Mouse (Mus musculus): Measurements from ENCODE around the gene Ubald2. TPM values are rescaled to one million over a fixed set of nuclear protein-coding genes. Genes with fewer than 3 reads are reported as not detected.

Gene Ubald2
- polyA plus RNA-seq, 1 experiment from 2014 or later = 77.5 TPM

- H3K9ac ChIP-seq (replicated peaks; ENCODE audit: low read length) = no peak overlapping the region
- 86% methylated on average over 9 of the region's 9 CpGs for WGBS
- ATAC-seq (ENCODE audit: low FRiP score, low TSS enrichment) = no peak
These were observed 3.9 kb upstream of the Ubald2 start for GRCm38 (mm10) chr11:116429862-116430613.

DNA sequence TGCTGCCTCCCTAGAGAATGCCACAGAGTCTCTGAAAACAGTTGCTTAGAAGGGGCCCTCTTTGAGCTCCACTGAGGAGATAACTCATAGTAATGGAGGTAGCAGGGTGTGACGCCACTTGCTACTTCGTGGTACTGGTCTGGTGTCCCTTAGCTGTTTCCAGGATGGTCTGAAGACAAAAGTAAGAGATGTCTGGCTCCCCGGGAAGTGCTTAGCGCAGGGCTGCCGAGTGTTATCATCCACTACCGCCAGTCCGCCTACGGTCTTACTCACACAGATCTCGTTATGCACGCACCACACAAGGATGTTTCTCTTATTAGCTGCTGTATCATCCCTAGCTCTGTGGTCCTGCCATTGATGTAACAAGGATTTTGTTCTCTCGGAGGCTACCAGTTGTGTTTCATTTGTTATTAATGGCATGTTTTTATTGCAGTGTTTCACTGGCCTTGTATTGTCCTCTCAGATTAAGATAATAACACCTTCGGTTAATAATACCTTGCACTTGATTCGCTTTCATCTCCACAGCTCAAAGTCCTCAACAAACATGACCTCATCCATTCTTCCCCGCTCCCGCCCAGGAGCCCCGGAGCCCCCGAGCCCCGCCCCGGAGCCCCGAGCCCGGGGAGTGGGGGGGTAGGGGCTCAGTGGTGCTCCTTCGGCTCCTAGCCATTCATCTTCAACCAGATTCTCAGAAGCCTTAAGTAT, 3.0 kb upstream of the Ubald2 start:
- no peaks in the 10 kb centered on the region for H3K27me3 ChIP-seq (ENCODE audit: control insufficient read depth, insufficient read depth, low read length)
- DNase-seq = no peak
- no peak overlapping the region for H3K9ac ChIP-seq (replicated peaks; ENCODE audit: low read length)
- H3K36me3 ChIP-seq (ENCODE audit: control insufficient read depth, insufficient read depth, low read length) = peaks cover 2% of the 10 kb centered on the region
- peaks cover 8% of the 10 kb centered on the region for H3K4me1 ChIP-seq (ENCODE audit: control insufficient read depth, insufficient read depth, low read length)
- no peak overlapping the region for H3K27ac ChIP-seq (replicated peaks; ENCODE audit: low read depth, low read length)
- no peak overlapping the region for H3K4me3 ChIP-seq (replicated peaks; ENCODE audit: low read depth, low read length)
- H3K4me2 ChIP-seq (ENCODE audit: low read length) = peak overlapping the region; percentile 5; the same call in 1 of the 2 replicates
- 35% methylated on average over 22 of the region's 22 CpGs for WGBS
- H3K9me3 ChIP-seq (ENCODE audit: control insufficient read depth, low read length) = no peaks in the 10 kb centered on the region
- no peak for ATAC-seq (ENCODE audit: low FRiP score, low TSS enrichment)

More at GRCm38 (mm10) chr11:116429862-116430613, 3.9 kb upstream of the Ubald2 start:
- 0 out of 2 replicates have a peak, but pooled peaks cover under 1% of the 10 kb centered on the region for H3K4me1 ChIP-seq (ENCODE audit: control insufficient read depth, insufficient read depth, low read length)
- no peaks in the 10 kb centered on the region for H3K36me3 ChIP-seq (ENCODE audit: control insufficient read depth, insufficient read depth, low read length)
- H3K4me3 ChIP-seq (replicated peaks; ENCODE audit: low read depth, low read length) = no peak overlapping the region
- no peak overlapping the region for H3K4me2 ChIP-seq (ENCODE audit: low read length)
- H3K9me3 ChIP-seq (ENCODE audit: control insufficient read depth, low read length) = no peaks in the 10 kb centered on the region
- no peaks in the 10 kb centered on the region for H3K27me3 ChIP-seq (ENCODE audit: control insufficient read depth, insufficient read depth, low read length)
- DNase-seq = no peak
- no peak overlapping the region for H3K27ac ChIP-seq (replicated peaks; ENCODE audit: low read depth, low read length)

DNA sequence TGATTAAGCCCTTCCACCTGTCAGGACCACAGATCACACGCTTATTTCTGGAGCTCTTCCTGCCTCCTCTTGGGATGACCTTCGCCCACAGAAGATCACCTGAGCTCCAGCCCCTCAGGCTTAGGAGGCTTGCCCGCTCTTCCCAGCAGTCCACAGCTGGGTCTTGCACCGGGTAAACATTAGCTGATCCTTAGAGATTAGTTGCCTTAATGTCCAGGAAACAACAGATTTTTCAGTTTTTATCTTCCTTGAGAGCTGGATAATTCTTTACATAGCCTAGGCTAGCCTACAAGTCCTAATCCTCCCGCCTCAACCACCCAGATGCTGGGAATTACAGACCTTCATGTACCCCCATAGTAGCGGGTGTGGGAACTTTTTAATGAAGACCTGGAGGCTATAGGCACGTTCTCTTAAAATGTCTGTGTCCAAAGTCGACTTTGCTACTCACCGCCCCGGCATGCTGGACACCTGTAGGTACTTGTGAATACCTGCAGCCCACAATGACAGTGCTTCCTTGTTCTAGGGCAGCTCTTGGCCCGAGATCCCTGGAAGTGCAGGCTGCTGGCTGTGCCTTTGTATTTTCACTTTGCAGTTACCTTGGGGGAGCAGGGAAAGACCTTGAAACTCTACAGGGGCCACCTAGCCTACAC, 2.3 kb upstream of the Ubald2 start:
- H3K4me1 ChIP-seq (ENCODE audit: control insufficient read depth, insufficient read depth, low read length) = peaks cover 15% of the 10 kb centered on the region
- H3K9me3 ChIP-seq (ENCODE audit: control insufficient read depth, low read length) = no peaks in the 10 kb centered on the region
- no peak for DNase-seq
- H3K4me2 ChIP-seq (ENCODE audit: low read length) = peak overlapping the region; percentile 5; the same call in 1 of the 2 replicates
- H3K27ac ChIP-seq (replicated peaks; ENCODE audit: low read depth, low read length) = no peak overlapping the region
- peaks cover 8% of the 10 kb centered on the region for H3K36me3 ChIP-seq (ENCODE audit: control insufficient read depth, insufficient read depth, low read length)
- no peak overlapping the region for H3K9ac ChIP-seq (replicated peaks; ENCODE audit: low read length)
- no peak overlapping the region for H3K4me3 ChIP-seq (replicated peaks; ENCODE audit: low read depth, low read length)
- ATAC-seq (ENCODE audit: low FRiP score, low TSS enrichment) = no peak
- WGBS = 50% methylated on average over 11 of the region's 11 CpGs
- no peaks in the 10 kb centered on the region for H3K27me3 ChIP-seq (ENCODE audit: control insufficient read depth, insufficient read depth, low read length)

DNA sequence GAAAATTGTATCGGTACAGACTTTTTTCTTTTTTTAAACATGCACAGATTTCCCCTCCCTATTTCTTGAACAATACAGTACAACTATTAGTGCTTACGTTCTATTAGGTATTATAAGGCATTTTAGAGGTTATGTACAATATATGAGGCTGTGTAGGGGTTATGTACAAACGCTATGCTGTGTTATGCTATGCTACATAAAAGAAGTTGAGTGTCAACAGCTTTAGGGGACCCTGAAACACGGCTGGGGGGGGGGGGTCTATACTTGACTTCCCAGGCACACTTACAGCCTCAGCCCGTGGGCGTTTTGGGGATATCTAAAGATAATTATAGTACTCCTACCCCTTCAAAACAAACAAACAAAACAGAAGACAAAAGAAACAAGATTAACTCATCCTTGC, 1.8 kb upstream of the Ubald2 start:
- no peak overlapping the region for H3K27ac ChIP-seq (replicated peaks; ENCODE audit: low read depth, low read length)
- DNase-seq (no peak), ATAC-seq (ENCODE audit: low FRiP score, low TSS enrichment) (no peak)
- H3K27me3 ChIP-seq (ENCODE audit: control insufficient read depth, insufficient read depth, low read length) = no peaks in the 10 kb centered on the region
- no peaks in the 10 kb centered on the region for H3K9me3 ChIP-seq (ENCODE audit: control insufficient read depth, low read length)
- H3K36me3 ChIP-seq (ENCODE audit: control insufficient read depth, insufficient read depth, low read length) = peaks cover 11% of the 10 kb centered on the region
- no peak overlapping the region for H3K4me2 ChIP-seq (ENCODE audit: low read length)
- no peak overlapping the region for H3K4me3 ChIP-seq (replicated peaks; ENCODE audit: low read depth, low read length)
- no peak overlapping the region for H3K9ac ChIP-seq (replicated peaks; ENCODE audit: low read length)
- H3K4me1 ChIP-seq (ENCODE audit: control insufficient read depth, insufficient read depth, low read length) = peaks cover 21% of the 10 kb centered on the region
- WGBS = 48% methylated on average over 6 of the region's 6 CpGs

DNA sequence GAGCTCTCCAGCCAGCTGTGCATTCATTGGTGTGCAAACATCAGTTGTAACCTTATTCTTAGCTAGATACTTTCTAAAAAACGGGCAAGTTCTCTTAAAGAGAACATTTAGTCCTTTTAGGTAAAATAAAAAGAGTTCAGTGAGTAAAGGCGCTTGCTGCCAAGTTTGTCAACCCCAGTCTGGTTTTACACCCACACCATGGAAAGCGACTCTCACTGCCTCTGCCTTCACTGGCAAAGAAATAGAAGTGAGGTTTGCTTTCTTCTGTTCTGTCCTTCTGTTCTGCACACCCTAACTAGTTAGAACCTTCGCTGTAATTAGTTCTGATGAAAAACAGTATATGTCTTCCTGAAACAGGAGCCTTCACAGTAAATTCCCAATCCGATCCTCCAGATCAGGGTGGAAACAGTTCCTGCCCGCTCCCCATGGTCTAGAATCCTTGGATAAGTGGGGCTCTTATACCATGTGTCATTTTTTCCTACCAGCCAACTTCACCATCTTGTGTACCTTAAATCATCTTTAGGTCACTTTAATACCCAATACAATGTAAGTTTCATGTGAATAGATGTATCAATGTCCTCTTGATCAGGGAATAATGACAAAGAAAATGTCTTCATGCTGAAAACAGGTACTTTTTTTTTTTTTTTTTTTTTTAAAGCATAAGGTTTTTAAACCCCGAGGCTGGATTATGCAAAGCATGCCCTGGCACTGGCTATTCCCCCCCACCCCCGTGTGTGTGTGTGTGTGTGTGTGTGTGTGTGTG, 1.1 kb upstream of the Ubald2 start:
- ATAC-seq (ENCODE audit: low FRiP score, low TSS enrichment) (no peak), DNase-seq (no peak)
- no peak overlapping the region for H3K4me2 ChIP-seq (ENCODE audit: low read length)
- no peak overlapping the region for H3K9ac ChIP-seq (replicated peaks; ENCODE audit: low read length)
- H3K4me3 ChIP-seq (replicated peaks; ENCODE audit: low read depth, low read length) = no peak overlapping the region
- peaks cover 18% of the 10 kb centered on the region for H3K36me3 ChIP-seq (ENCODE audit: control insufficient read depth, insufficient read depth, low read length)
- H3K27me3 ChIP-seq (ENCODE audit: control insufficient read depth, insufficient read depth, low read length) = no peaks in the 10 kb centered on the region
- H3K4me1 ChIP-seq (ENCODE audit: control insufficient read depth, insufficient read depth, low read length) = peaks cover 21% of the 10 kb centered on the region
- H3K27ac ChIP-seq (replicated peaks; ENCODE audit: low read depth, low read length) = no peak overlapping the region
- no peaks in the 10 kb centered on the region for H3K9me3 ChIP-seq (ENCODE audit: control insufficient read depth, low read length)
- WGBS = 63% methylated on average over 8 of the region's 8 CpGs

DNA sequence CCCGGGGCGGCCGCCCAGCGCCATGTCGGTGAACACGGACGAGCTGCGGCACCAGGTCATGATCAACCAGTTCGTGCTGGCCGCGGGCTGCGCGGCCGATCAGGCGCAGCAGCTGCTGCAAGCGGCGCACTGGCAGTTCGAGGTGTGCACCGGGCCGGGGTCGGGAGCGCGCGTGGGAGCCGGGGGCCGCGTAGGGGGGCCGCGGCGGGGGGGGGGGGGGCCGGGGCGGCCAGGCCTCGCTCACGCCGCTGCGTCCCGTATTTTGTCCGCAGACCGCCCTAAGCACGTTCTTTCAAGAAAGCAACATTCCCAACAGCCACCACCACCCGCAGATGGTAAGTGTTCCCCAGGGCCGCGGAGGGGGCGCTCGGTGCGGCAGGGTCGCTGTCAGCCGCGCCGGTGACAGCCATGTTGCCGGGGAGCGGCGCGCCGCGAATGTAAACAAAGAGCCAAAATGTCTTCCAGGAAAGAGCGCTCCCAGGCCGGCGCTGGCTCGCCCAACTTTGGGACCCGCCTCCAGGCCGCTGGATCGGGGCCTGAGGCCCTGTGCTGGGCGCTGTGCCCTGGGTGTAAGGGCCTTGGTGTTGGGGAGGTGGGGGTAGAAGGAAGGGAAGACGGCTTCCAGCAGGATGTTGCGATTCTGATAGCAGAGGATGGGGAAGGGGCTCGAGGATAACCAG, 533 bp downstream of the Ubald2 start:
- H3K4me1 ChIP-seq (ENCODE audit: control insufficient read depth, insufficient read depth, low read length) = peaks cover 21% of the 10 kb centered on the region
- under 1% methylated on average over 53 of the region's 67 CpGs for WGBS

GRCm38 (mm10) chr11:116434967-116435752, 1.3 kb downstream of the Ubald2 start:
- 53% methylated on average over 12 of the region's 12 CpGs for WGBS
- H3K27me3 ChIP-seq (ENCODE audit: control insufficient read depth, insufficient read depth, low read length) = no peaks in the 10 kb centered on the region
- H3K36me3 ChIP-seq (ENCODE audit: control insufficient read depth, insufficient read depth, low read length) = peaks cover 28% of the 10 kb centered on the region
- ATAC-seq (ENCODE audit: low FRiP score, low TSS enrichment) (no peak), DNase-seq (peak; percentile 40)
- H3K4me2 ChIP-seq (ENCODE audit: low read length) = peak overlapping the region; percentile 71
- H3K9me3 ChIP-seq (ENCODE audit: control insufficient read depth, low read length) = no peaks in the 10 kb centered on the region
- H3K4me3 ChIP-seq (replicated peaks; ENCODE audit: low read depth, low read length) = peak overlapping the region; percentile 83
- H3K9ac ChIP-seq (replicated peaks; ENCODE audit: low read length) = peak overlapping the region; percentile 91
- peaks cover 21% of the 10 kb centered on the region for H3K4me1 ChIP-seq (ENCODE audit: control insufficient read depth, insufficient read depth, low read length)
- H3K27ac ChIP-seq (replicated peaks; ENCODE audit: low read depth, low read length) = peak overlapping the region; percentile 87

More for the DNA sequence above, 533 bp downstream of the Ubald2 start:
- Histone ChIP-seq H3K36me3 (ENCODE audit: control insufficient read depth, insufficient read depth, low read length) (peaks cover 25% of the 10 kb centered on the region), H3K27ac (replicated peaks; ENCODE audit: low read depth, low read length) (peak overlapping the region; percentile 87), H3K9me3 (ENCODE audit: control insufficient read depth, low read length) (no peaks in the 10 kb centered on the region), H3K4me3 (replicated peaks; ENCODE audit: low read depth, low read length) (peak overlapping the region; percentile 83), H3K9ac (replicated peaks; ENCODE audit: low read length) (peak overlapping the region; percentile 91), H3K4me2 (ENCODE audit: low read length) (peak overlapping the region; percentile 71), H3K27me3 (ENCODE audit: control insufficient read depth, insufficient read depth, low read length) (no peaks in the 10 kb centered on the region)
- ATAC-seq (ENCODE audit: low FRiP score, low TSS enrichment) (peak; percentile 47), DNase-seq (peak; percentile 80)
